ENCODE assay signal across 15 mouse cellular contexts in the genomic region with DNA sequence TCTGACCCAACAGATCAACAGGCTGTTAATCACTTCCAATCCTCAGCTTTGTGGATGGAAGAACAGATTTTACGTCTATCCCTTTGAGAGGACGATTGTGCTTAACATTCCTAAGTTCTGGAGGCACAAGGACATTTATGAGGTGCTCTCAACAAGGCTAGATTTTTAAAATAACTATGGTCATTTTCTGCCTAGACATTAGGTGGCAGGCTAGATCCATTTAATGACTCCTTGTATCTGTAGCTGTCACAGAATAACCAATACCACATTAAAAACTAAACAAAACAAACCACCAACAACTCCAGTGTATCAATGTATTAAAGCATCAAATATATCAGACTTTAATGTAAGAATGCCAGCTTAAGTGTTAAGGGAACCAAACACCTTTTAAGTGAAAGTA. TPM values are rescaled to one million over a fixed set of nuclear protein-coding genes. Genes with fewer than 3 reads are reported as not detected.
DNase-seq lines count a peak whose midpoint lies in the region; ATAC-seq and TF ChIP-seq lines count a peak whose summit lies in the region.
"Had no signal": no experiment of that assay in that cellular context is flagged by ENCODE, and none has a peak within 500 bp of the region (broad histone marks: within the 10 kb centered on the region; RNA-seq: fewer than 3 reads in every experiment).

No protein-coding gene starts in this region.

- no peak for DNase-seq in layer of hippocampus, adult 2 months (ENCODE audit: low spot score in 2 of 2)
- no peak for DNase-seq in layer of hippocampus, postnatal 14 days (ENCODE audit: low spot score in 2 of 2)
- DNase-seq in CD4-positive helper T cell, adult 2 months (ENCODE audit: low read depth, low spot score) = peak; percentile 28
- DNase-seq in ES-CJ7 (ENCODE audit: low read depth, low spot score) = peak; percentile 13
- peak; percentile 42 for DNase-seq in induced T-regulatory cell, adult 2 months (ENCODE audit: low read depth)
- DNase-seq in right cerebral cortex, adult 2 months (ENCODE audit: low spot score in 2 of 2) = no peak
- DNase-seq: adrenal gland, postnatal 25 days; cerebellum, adult 2 months; midbrain, embryonic 14.5 days had no signal

- no peaks in the 10 kb centered on the region for H3K27me3 ChIP-seq in hindbrain, embryonic 16.5 days (replicated peaks; ENCODE audit: control insufficient read depth, insufficient read depth, low read length)
- H3K27me3 ChIP-seq: hindbrain, embryonic 15.5 days had no signal

- peak; percentile 72 for TF ChIP-seq CTCF in layer of hippocampus, adult 2 months (conservative IDR thresholded peaks at IDR 0.05)

- no peak overlapping the region for H3K4me3 ChIP-seq in layer of hippocampus, adult 2 months
- H3K4me3 ChIP-seq in hindbrain, embryonic 16.5 days (ENCODE audit: low read length) = no peak overlapping the region
- H3K4me3 ChIP-seq: embryonic facial prominence, embryonic 10.5 days; hindbrain, embryonic 15.5 days had no signal

- H3K4me1 ChIP-seq in hindbrain, embryonic 16.5 days (ENCODE audit: control insufficient read depth, insufficient read depth, low read depth, low read length) = no peaks in the 10 kb centered on the region
- H3K4me1 ChIP-seq: embryonic facial prominence, embryonic 10.5 days; hindbrain, embryonic 15.5 days had no signal

- H3K9ac ChIP-seq in hindbrain, embryonic 16.5 days (ENCODE audit: low read depth, low read length) = no peak overlapping the region
- H3K9ac ChIP-seq: hindbrain, embryonic 15.5 days had no signal

- H3K36me3 ChIP-seq in hindbrain, embryonic 16.5 days (ENCODE audit: control insufficient read depth, insufficient read depth, low read length) = no peaks in the 10 kb centered on the region
- H3K36me3 ChIP-seq: embryonic facial prominence, embryonic 10.5 days; hindbrain, embryonic 15.5 days had no signal

- no peak for ATAC-seq in hindbrain, embryonic 16.5 days

- H3K27ac ChIP-seq in layer of hippocampus, adult 2 months = no peak overlapping the region
- no peak overlapping the region for H3K27ac ChIP-seq in hindbrain, embryonic 16.5 days (ENCODE audit: low read depth, low read length)
- H3K27ac ChIP-seq: embryonic facial prominence, embryonic 10.5 days; hindbrain, embryonic 15.5 days had no signal

- H3K4me2 ChIP-seq in hindbrain, embryonic 16.5 days (ENCODE audit: low read length) = no peak overlapping the region
- H3K4me2 ChIP-seq: hindbrain, embryonic 15.5 days had no signal

- 36% methylated on average over 2 of the region's 2 CpGs for WGBS in hindbrain, embryonic 16.5 days

- H3K9me3 ChIP-seq in hindbrain, embryonic 16.5 days (ENCODE audit: control insufficient read depth, low read length) = no peaks in the 10 kb centered on the region
- H3K9me3 ChIP-seq: embryonic facial prominence, embryonic 10.5 days; hindbrain, embryonic 15.5 days had no signal

RNA-seq across cellular contexts. Expression of a gene that starts 2.4 kb away (rescaled TPM):
- total RNA-seq in layer of hippocampus, adult 2 months (2021) = not detected
- not detected for total RNA-seq in layer of hippocampus, postnatal 14 days (2021)
- not detected in 2 replicates for polyA plus RNA-seq in hindbrain, embryonic 16.5 days (2015; fragmentation: Nextera tagmentation; extraction: Ambion mirVana)
- total RNA-seq: adrenal gland, postnatal 25 days; left cerebral cortex, postnatal 36 days had no signal
- polyA plus RNA-seq: cerebellum, adult 2 months; embryonic facial prominence, embryonic 10.5 days; heart, embryonic 14.5 days had no signal

RNA-seq across cellular contexts. Expression of a gene that starts 16.3 kb away (rescaled TPM):
- not detected for total RNA-seq in layer of hippocampus, adult 2 months (2021)
- not detected for total RNA-seq in layer of hippocampus, postnatal 14 days (2021)
- polyA plus RNA-seq in hindbrain, embryonic 16.5 days (2015; fragmentation: Nextera tagmentation; extraction: Ambion mirVana) = not detected in 2 replicates
- total RNA-seq: adrenal gland, postnatal 25 days had no signal
- polyA plus RNA-seq: cerebellum, adult 2 months; embryonic facial prominence, embryonic 10.5 days; heart, embryonic 14.5 days; hindbrain, embryonic 15.5 days; midbrain, embryonic 14.5 days had no signal

RNA-seq across cellular contexts. Expression of a gene that starts 42.4 kb away (rescaled TPM):
- total RNA-seq in layer of hippocampus, adult 2 months (2021) = 100 to 1,000 TPM; 675 to 689 TPM
- 100 to 1,000 TPM; 517 to 530 TPM for total RNA-seq in layer of hippocampus, postnatal 14 days (2021)
- 237 and 271 TPM in 2 replicates for polyA plus RNA-seq in hindbrain, embryonic 16.5 days (2015; fragmentation: Nextera tagmentation; extraction: Ambion mirVana)

RNA-seq across cellular contexts. Expression of a gene that starts 48.3 kb away (rescaled TPM):
- not detected for total RNA-seq in layer of hippocampus, adult 2 months (2021)
- not detected for total RNA-seq in layer of hippocampus, postnatal 14 days (2021)
- polyA plus RNA-seq in hindbrain, embryonic 16.5 days (2015; fragmentation: Nextera tagmentation; extraction: Ambion mirVana) = 0.25 and 0.26 TPM in 2 replicates
- total RNA-seq: adrenal gland, postnatal 25 days; left cerebral cortex, postnatal 36 days had no signal
- polyA plus RNA-seq: cerebellum, adult 2 months; heart, embryonic 14.5 days; small intestine, adult 2 months had no signal

Comparison
In these comparisons a context has a peak if more than half of its experiments do, and no peak if none do; other contexts are left out.
1. DNase-seq: peak in CD4-positive helper T cell, adult 2 months (single experiment), ES-CJ7 (single experiment) and induced T-regulatory cell, adult 2 months (single experiment); none in layer of hippocampus, adult 2 months (0 of 2), layer of hippocampus, postnatal 14 days (0 of 2) and right cerebral cortex, adult 2 months (0 of 2).